Mouse (Mus musculus) neural tube, embryonic 15.5 days (tissue): ENCODE results near the gene Lrrc73. TPM values are rescaled to one million over a fixed set of nuclear protein-coding genes. Genes with fewer than 3 reads are reported as not detected.

ENCODE experiments used
- ATAC-seq: fragments of 200-750 bp; cut with Nextera tagmentation; 2 replicates; pipeline ENCODE4 v1.8.0; 2017; ENCODE audit warnings: mild to moderate bottlenecking, moderate TSS enrichment, moderate library complexity; ENCODE audit not compliant: low FRiP score
- H3K27ac ChIP-seq: fragments of 300-500 bp; sonication (generic); replicated peaks from 2 replicates; pipeline ENCODE4 v1.5.1; 2015; ENCODE audit warnings: mild to moderate bottlenecking, inconsistent platforms
- H3K27me3 ChIP-seq: fragments of 300-500 bp; sonication (generic); replicated peaks from 2 replicates; pipeline ENCODE4 v1.6.1; 2015; ENCODE audit warnings: inconsistent platforms
- H3K36me3 ChIP-seq: fragments of 300-500 bp; sonication (generic); 2 replicates; pipeline ENCODE4 v1.6.1; 2015; ENCODE audit warnings: inconsistent platforms
- H3K4me1 ChIP-seq: fragments of 300-500 bp; sonication (generic); 2 replicates; pipeline ENCODE4 v1.6.1; 2015; ENCODE audit warnings: inconsistent platforms
- H3K4me2 ChIP-seq: fragments of 300-500 bp; sonication (generic); 2 replicates; pipeline ENCODE4 v1.6.1; 2015; ENCODE audit warnings: inconsistent platforms, mild to moderate bottlenecking, moderate library complexity
- H3K4me3 ChIP-seq: fragments of 300-500 bp; sonication (generic); replicated peaks from 2 replicates; pipeline ENCODE4 v1.5.1; 2015; ENCODE audit warnings: mild to moderate bottlenecking, inconsistent platforms
- H3K9ac ChIP-seq: fragments of 300-500 bp; sonication (generic); replicated peaks from 2 replicates; pipeline ENCODE4 v1.6.1; 2015; ENCODE audit warnings: mild to moderate bottlenecking, inconsistent platforms
- H3K9me3 ChIP-seq: fragments of 300-500 bp; sonication (generic); replicated peaks from 2 replicates; pipeline ENCODE4 v1.6.1; 2016; ENCODE audit warnings: inconsistent platforms
- WGBS: fragments of 180-500 bp; shearing (Covaris S2); methylation state at CpG from one replicate; pipeline ENCODE4 v1.1.7; 2015; ENCODE audit warnings: mixed read lengths; 5-methylcytosine and 5-hydroxymethylcytosine counted together
- polyA plus RNA-seq: library from polyadenylated mRNA; unstranded; fragments of >200 nt; fragmentation: Nextera tagmentation; extraction: Ambion mirVana; gene quantifications from 2 replicates; pipeline ENCODE4 v1.2.1, GENCODE M21; 2015

Gene Lrrc73
- polyA plus RNA-seq, 1 experiment from 2014 or later: 15.0 TPM

DNA sequence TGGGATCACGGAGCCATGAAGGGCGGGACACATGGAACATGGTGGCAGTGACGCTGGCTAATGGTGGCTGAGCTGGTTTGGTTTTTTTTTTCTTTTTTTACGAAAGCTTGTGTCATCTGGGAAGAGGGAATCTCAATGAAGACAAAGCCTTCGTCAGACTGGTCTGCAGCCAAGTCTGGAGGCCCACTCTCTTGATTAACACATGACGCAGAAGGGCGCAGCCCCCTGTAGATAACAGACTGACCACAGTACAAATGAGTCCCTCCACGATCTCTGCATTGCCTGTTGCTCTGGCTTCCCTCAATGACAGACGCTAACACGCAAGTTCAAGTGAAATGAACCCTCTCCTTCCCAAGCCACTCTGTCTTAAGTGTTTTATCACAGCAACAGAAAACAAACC lies 22.2 kb downstream of the Lrrc73 start:
- Histone ChIP-seq H3K4me2 (no peak overlapping the region), H3K4me1 (0 out of 2 replicates have a peak, but pooled peaks cover 2% of the 10 kb centered on the region), H3K27me3 (no peaks in the 10 kb centered on the region), H3K9ac (no peak overlapping the region), H3K4me3 (no peak overlapping the region), H3K9me3 (no peaks in the 10 kb centered on the region), H3K36me3 (peaks cover 25% of the 10 kb centered on the region), H3K27ac (no peak overlapping the region)
- 91% methylated on average over 10 of the region's 10 CpGs for WGBS
- no peak for ATAC-seq

GRCm38 (mm10) chr17:46277586-46277985 lies 24.3 kb downstream of the Lrrc73 start:
- ATAC-seq: no peak
- no peaks in the 10 kb centered on the region for H3K27me3 ChIP-seq
- H3K4me3 ChIP-seq: no peak overlapping the region
- H3K36me3 ChIP-seq: peaks cover 11% of the 10 kb centered on the region
- no peak overlapping the region for H3K9ac ChIP-seq
- peaks cover 19% of the 10 kb centered on the region for H3K4me1 ChIP-seq
- H3K9me3 ChIP-seq: no peaks in the 10 kb centered on the region
- no peak overlapping the region for H3K27ac ChIP-seq
- 79% methylated on average over 4 of the region's 4 CpGs for WGBS
- H3K4me2 ChIP-seq: no peak overlapping the region

DNA sequence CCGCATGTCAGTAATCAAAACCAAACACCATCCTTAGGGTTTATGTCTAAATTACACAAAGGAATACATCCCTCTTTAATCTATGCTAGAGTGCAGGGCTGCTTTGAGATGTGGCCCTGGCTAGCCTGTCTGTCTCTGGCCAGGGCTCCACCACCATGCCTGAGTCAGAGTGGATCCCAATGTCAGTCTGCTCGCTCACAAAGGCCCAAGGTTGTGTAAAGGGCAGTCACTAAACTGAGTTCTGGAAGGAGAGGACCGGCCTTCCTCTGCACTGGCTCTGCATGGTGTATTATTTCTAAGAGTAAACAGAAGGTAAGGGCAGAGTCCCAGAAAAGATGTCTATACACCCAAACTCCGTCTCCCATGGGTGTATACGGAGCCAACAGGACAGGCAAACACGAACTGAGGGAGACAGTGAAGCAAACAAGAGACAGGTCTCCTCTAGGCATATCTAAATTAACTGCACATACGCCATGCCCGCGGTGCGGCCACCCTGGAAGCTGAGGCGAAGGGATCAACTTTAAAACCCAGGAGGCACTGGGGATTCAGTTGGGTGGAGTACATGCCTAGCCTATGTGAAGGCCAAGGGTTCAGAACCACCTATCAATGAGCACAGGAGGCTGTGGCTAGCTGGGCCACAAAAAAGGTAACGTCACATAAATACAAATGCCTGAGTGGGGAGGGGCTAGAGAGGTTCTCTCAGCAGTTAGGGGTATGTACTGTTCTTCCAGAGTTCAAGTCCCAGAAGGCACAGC lies 24.9 kb downstream of the Lrrc73 start:
- no peaks in the 10 kb centered on the region for H3K27me3 ChIP-seq
- no peak overlapping the region for H3K27ac ChIP-seq
- peaks cover 11% of the 10 kb centered on the region for H3K36me3 ChIP-seq
- H3K9me3 ChIP-seq: no peaks in the 10 kb centered on the region
- H3K4me1 ChIP-seq: peaks cover 21% of the 10 kb centered on the region
- no peak overlapping the region for H3K4me3 ChIP-seq
- 92% methylated on average over 12 of the region's 12 CpGs for WGBS
- ATAC-seq: no peak
- no peak overlapping the region for H3K9ac ChIP-seq
- no peak overlapping the region for H3K4me2 ChIP-seq

DNA sequence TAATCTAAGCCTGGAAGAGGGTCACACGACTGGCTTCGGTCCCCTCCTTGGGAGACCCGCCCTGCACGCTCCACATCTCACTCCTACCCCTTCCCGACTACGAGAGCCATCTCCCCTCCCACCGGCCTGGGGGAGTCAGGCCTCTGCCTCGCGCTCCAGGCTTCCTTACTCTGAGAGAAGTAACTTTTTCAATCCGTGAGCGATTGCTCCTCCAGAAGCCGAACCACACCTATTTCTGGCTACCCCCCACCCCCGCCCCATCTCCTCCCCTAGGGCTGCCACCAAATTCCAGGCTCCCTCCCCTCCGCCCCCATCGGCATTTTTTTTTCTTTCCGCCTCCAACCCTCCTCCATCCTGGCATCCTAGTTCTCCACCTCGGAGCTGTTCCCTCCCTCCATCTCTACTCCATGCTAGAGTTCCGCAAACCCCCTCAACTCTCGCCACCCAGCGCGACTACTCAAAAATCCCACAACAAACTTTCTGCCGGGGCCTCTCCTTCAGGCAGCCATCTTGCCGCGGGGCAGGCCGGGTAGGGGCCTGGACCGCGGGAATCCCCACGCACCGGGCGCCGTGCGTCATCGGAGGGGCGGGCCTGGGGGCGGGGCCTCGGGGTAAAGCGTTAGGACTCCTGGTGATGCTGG lies 29.3 kb downstream of the Lrrc73 start, which contains the start of gene Tjap1:
TSS of gene Tjap1 (minus strand) at position 544 of the 641 bp plus-strand sequence.
- peak within 1 kb of the TSS; percentile 80 for H3K27ac ChIP-seq
- H3K4me1 ChIP-seq: peaks cover 23% of the 10 kb centered on the region

GRCm38 (mm10) chr17:46283140-46283539 lies 29.8 kb downstream of the Lrrc73 start:
- Histone ChIP-seq H3K4me1 (peaks cover 23% of the 10 kb centered on the region), H3K9ac (peak overlapping the region; percentile 62), H3K36me3 (peaks cover 8% of the 10 kb centered on the region), H3K9me3 (no peaks in the 10 kb centered on the region), H3K4me2 (peak overlapping the region; percentile 97), H3K27me3 (no peaks in the 10 kb centered on the region), H3K27ac (peak overlapping the region; percentile 80), H3K4me3 (peak overlapping the region; percentile 59)
- 25% methylated on average over 9 of the region's 9 CpGs for WGBS
- peak; percentile 51; the same call in 1 of the 2 replicates for ATAC-seq

More for the DNA sequence above, 29.3 kb downstream of the Lrrc73 start, which contains the start of gene Tjap1:
- peak; percentile 98 for ATAC-seq
- H3K4me2 ChIP-seq: peak within 1 kb of the TSS; percentile 97
- H3K4me3 ChIP-seq: peak within 1 kb of the TSS; percentile 59
- under 1% methylated on average over 37 of the region's 37 CpGs for WGBS
- no peaks in the 10 kb centered on the region for H3K9me3 ChIP-seq
- H3K36me3 ChIP-seq: peaks cover 11% of the 10 kb centered on the region
- no peaks in the 10 kb centered on the region for H3K27me3 ChIP-seq
- H3K9ac ChIP-seq: peak within 1 kb of the TSS; percentile 62

DNA sequence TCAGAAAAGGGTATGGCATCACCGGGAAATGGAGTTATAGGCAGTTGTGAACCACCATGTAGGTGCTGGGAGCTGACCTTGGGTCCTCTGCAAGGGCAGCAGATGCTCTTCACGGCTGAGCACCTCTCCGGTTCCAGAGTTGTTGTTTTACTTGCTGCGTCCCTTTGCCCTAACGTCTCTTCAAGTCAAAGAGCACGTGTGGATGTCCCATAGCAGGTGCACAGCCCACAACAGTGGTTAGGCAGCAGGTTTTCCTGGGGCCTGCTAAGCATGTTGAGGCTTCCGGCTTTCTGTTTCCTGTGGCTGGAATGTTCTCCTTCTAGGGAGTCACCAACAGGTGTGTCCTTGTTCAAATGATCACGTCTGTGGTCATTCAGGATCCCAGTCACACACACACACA lies 30.6 kb downstream of the Lrrc73 start:
- WGBS: 86% methylated on average over 8 of the region's 8 CpGs
- H3K4me3 ChIP-seq: no peak overlapping the region
- ATAC-seq: no peak
- H3K4me1 ChIP-seq: peaks cover 23% of the 10 kb centered on the region
- H3K36me3 ChIP-seq: peaks cover 5% of the 10 kb centered on the region; the same call in 1 of the 2 replicates
- no peaks in the 10 kb centered on the region for H3K27me3 ChIP-seq
- H3K4me2 ChIP-seq: no peak overlapping the region
- no peak overlapping the region for H3K9ac ChIP-seq
- no peak overlapping the region for H3K27ac ChIP-seq
- no peaks in the 10 kb centered on the region for H3K9me3 ChIP-seq

- H3K27me3 ChIP-seq: no peaks in the 10 kb centered on the region
- no peak overlapping the region for H3K4me3 ChIP-seq
- no peak overlapping the region for H3K27ac ChIP-seq
- H3K36me3 ChIP-seq: no peaks in the 10 kb centered on the region
- no peak for ATAC-seq
- no peak overlapping the region for H3K9ac ChIP-seq
- no peaks in the 10 kb centered on the region for H3K9me3 ChIP-seq
- peaks cover 23% of the 10 kb centered on the region for H3K4me1 ChIP-seq
- H3K4me2 ChIP-seq: no peak overlapping the region
- 35% methylated on average over 7 of the region's 7 CpGs for WGBS
Measured at GRCm38 (mm10) chr17:46284653-46285052, 31.3 kb downstream of the Lrrc73 start.

- no peak overlapping the region for H3K4me2 ChIP-seq
- H3K9ac ChIP-seq: no peak overlapping the region
- no peaks in the 10 kb centered on the region for H3K36me3 ChIP-seq
- H3K27ac ChIP-seq: no peak overlapping the region
- no peak overlapping the region for H3K4me3 ChIP-seq
- peaks cover 23% of the 10 kb centered on the region for H3K4me1 ChIP-seq
- no peaks in the 10 kb centered on the region for H3K9me3 ChIP-seq
- whole genome bisulfite sequencing: 76% methylated on average over 6 of the region's 6 CpGs
- H3K27me3 ChIP-seq: no peaks in the 10 kb centered on the region
- no peak for ATAC-seq
Measured at GRCm38 (mm10) chr17:46285407-46285806, 32.1 kb downstream of the Lrrc73 start.

- 77% methylated on average over 11 of the region's 11 CpGs for WGBS
- ATAC-seq: no peak
- H3K9ac ChIP-seq: no peak overlapping the region; the same call in 1 of the 2 replicates
Measured at GRCm38 (mm10) chr17:46287678-46288095, 34.4 kb downstream of the Lrrc73 start.

DNA sequence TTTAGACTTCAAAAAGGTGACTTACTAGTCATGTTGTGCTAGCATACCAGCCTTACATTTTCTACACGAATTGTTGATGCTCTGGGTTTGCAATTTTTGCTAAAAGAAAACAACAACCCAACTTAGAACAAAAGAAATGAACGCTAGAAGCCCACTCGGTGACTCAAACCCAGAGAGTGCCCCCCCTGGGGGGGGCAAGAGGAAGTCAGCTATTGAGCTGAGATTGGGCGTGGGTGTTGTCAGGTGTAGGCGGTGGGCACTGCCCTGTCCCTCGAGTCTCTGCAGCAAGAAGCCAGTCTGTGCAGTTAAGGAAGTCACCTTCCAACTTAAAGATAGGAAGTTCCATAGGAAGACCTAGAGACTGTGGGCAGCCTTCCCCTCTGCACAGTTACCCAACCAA lies 43.3 kb downstream of the Lrrc73 start:
- no peak for ATAC-seq
- H3K36me3 ChIP-seq: peaks cover 7% of the 10 kb centered on the region; the same call in 1 of the 2 replicates
- peaks cover 39% of the 10 kb centered on the region for H3K27me3 ChIP-seq
- WGBS: 53% methylated on average over 6 of the region's 6 CpGs
- no peak overlapping the region for H3K9ac ChIP-seq
- H3K4me1 ChIP-seq: peaks cover 16% of the 10 kb centered on the region
- H3K27ac ChIP-seq: peak overlapping the region; percentile 89
- H3K9me3 ChIP-seq: no peaks in the 10 kb centered on the region
- H3K4me2 ChIP-seq: peak overlapping the region; percentile 92
- H3K4me3 ChIP-seq: peak overlapping the region; percentile 80

More at GRCm38 (mm10) chr17:46287678-46288095, 34.4 kb downstream of the Lrrc73 start:
- Histone ChIP-seq H3K36me3 (no peaks in the 10 kb centered on the region), H3K4me2 (no peak overlapping the region), H3K4me3 (no peak overlapping the region), H3K4me1 (peaks cover 6% of the 10 kb centered on the region), H3K27ac (no peak overlapping the region), H3K9me3 (no peaks in the 10 kb centered on the region), H3K27me3 (peaks cover 8% of the 10 kb centered on the region; the same call in 1 of the 2 replicates)

GRCm38 (mm10) chr17:46297028-46297363 lies 43.7 kb downstream of the Lrrc73 start:
- Histone ChIP-seq H3K27ac (peak overlapping the region; percentile 89), H3K9me3 (no peaks in the 10 kb centered on the region), H3K4me3 (peak overlapping the region; percentile 80), H3K9ac (peak overlapping the region; percentile 83), H3K27me3 (peaks cover 37% of the 10 kb centered on the region), H3K36me3 (peaks cover 11% of the 10 kb centered on the region; the same call in 1 of the 2 replicates), H3K4me1 (peaks cover 16% of the 10 kb centered on the region), H3K4me2 (peak overlapping the region; percentile 92)
- WGBS: 6% methylated on average over 6 of the region's 6 CpGs
- no peak for ATAC-seq
